Mouse (Mus musculus) megakaryocyte, embryonic 14.5 days (primary cell): ENCODE measurements around the gene Ly6g6e. TPM values are rescaled to one million over a fixed set of nuclear protein-coding genes. Genes with fewer than 3 reads are reported as not detected.

Experiments used
- H3K27me3 ChIP-seq: replicated peaks from 2 replicates; pipeline ENCODE3; 2012; ENCODE audit warnings: inconsistent platforms
- H3K36me3 ChIP-seq: replicated peaks from 2 replicates; pipeline ENCODE3; 2012; ENCODE audit warnings: low read length, inconsistent platforms, mixed read lengths
- H3K4me1 ChIP-seq: 2 replicates; pipeline ENCODE4 v1.6.1; 2012; ENCODE audit warnings: inconsistent platforms
- H3K4me3 ChIP-seq: replicated peaks from 2 replicates; pipeline ENCODE3; 2012; ENCODE audit warnings: moderate library complexity, mild to moderate bottlenecking, inconsistent platforms
- H3K9me3 ChIP-seq: 2 replicates; pipeline ENCODE4 v1.6.1; 2012; ENCODE audit warnings: inconsistent platforms
- FLI1 ChIP-seq: IDR thresholded peaks from 2 replicates; pipeline ENCODE4 v1.6.1; 2012; ENCODE audit warnings: low read length, inconsistent platforms, mixed read lengths
- GATA1 ChIP-seq: IDR thresholded peaks from 3 replicates; pipeline ENCODE4 v1.6.1; 2012; ENCODE audit warnings: mixed read lengths, low read length, inconsistent platforms, borderline replicate concordance
- polyA plus RNA-seq: library from polyadenylated mRNA; stranded (reverse); fragments of >175 nt; gene quantifications from 2 replicates; pipeline ENCODE4 v1.2.3, GENCODE M21; 2012; ENCODE audit warnings: low replicate concordance; ENCODE audit not compliant: insufficient read depth

The Ly6g6e gene
- polyA plus RNA-seq, 1 experiment, result not detected

DNA sequence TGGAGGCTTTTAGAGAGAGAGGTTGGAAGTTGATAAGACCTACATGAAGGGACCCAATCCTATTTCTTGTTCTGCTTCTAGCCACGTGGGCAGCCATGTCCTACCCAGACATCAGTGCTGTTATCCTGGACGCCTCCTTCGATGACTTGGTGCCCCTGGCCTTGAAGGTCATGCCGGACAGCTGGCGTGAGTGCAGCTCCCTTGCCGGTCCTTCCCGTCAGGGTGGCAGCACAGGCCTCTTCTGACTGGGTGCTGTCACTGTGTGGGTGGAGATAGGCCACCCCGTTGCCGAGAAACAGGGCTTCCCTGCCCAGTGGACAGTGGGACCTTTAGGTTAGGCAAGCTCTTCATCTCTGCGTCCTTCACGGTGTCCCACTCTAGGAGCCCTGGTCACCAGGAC, 24.5 kb downstream of the Ly6g6e start:
- Histone ChIP-seq H3K36me3 (peaks cover 89% of the 10 kb centered on the region), H3K9me3 (no peaks in the 10 kb centered on the region), H3K27me3 (no peaks in the 10 kb centered on the region), H3K4me3 (no peak overlapping the region), H3K4me1 (peaks cover 88% of the 10 kb centered on the region)
- no peak for TF ChIP-seq GATA1
- TF ChIP-seq FLI1, result no peak

DNA sequence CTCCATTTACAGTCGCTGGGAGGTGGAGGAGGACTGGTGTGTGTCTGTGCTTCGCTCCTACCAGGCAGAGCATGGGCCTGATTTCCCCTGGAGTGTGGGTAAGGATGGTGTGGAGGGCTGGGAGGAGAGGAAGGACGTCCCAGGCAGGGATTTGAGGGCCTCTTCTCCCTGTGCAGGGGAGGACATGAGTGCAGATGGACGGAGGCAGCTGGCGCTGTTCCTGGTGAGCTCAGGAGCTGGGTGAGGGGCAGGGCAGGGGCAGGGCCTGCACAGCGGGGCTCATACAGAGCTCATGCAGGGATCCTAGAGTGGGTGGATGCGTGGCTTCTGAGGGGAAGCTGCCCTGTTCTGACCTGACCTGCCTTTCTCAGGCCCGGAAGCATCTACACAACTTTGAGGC, 25.6 kb downstream of the Ly6g6e start:
- peaks cover 78% of the 10 kb centered on the region for H3K36me3 ChIP-seq
- no peaks in the 10 kb centered on the region for H3K27me3 ChIP-seq
- peaks cover 81% of the 10 kb centered on the region for H3K4me1 ChIP-seq
- peak overlapping the region; percentile 38 for H3K4me3 ChIP-seq
- no peaks in the 10 kb centered on the region for H3K9me3 ChIP-seq
- TF ChIP-seq FLI1, result no peak
- no peak for TF ChIP-seq GATA1

GRCm38 (mm10) chr17:35103221-35103690, 26.6 kb downstream of the Ly6g6e start:
- TF ChIP-seq GATA1 (no peak), FLI1 (no peak)
- H3K4me3 ChIP-seq, result no peak overlapping the region
- H3K4me1 ChIP-seq, result peaks cover 78% of the 10 kb centered on the region
- H3K9me3 ChIP-seq, result no peaks in the 10 kb centered on the region
- no peaks in the 10 kb centered on the region for H3K27me3 ChIP-seq
- peaks cover 68% of the 10 kb centered on the region for H3K36me3 ChIP-seq

- Histone ChIP-seq H3K9me3 (no peaks in the 10 kb centered on the region), H3K4me3 (no peak overlapping the region), H3K27me3 (peaks cover 3% of the 10 kb centered on the region), H3K36me3 (peaks cover 60% of the 10 kb centered on the region), H3K4me1 (peaks cover 74% of the 10 kb centered on the region)
- TF ChIP-seq GATA1, result no peak
- TF ChIP-seq FLI1, result no peak
These were observed 27.4 kb downstream of the Ly6g6e start for GRCm38 (mm10) chr17:35104079-35104478.

DNA sequence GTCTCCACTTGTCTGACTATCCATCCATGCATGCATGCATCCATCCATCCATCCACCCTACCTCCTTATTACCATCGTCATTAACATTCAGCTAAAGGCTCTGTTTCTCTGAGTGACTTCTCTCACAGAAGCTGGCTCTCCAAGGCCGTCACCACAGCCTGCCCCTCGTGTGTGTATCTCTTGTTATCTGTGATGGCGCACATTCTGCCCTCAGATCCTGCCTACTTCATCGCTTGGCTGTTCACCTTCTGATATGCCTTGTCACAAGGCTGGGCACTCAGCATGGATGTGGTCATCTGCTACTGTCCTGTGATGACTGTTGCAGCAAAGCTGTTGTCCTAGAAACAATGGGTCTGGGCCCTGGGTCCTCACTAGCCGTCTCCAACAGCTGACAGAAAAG, 28.1 kb downstream of the Ly6g6e start:
- H3K4me3 ChIP-seq, result peak overlapping the region; percentile 65
- peaks cover 67% of the 10 kb centered on the region for H3K4me1 ChIP-seq
- H3K27me3 ChIP-seq, result peaks cover 5% of the 10 kb centered on the region
- H3K9me3 ChIP-seq, result no peaks in the 10 kb centered on the region
- peaks cover 53% of the 10 kb centered on the region for H3K36me3 ChIP-seq
- no peak for TF ChIP-seq FLI1
- no peak for TF ChIP-seq GATA1

- Histone ChIP-seq H3K4me3 (peak overlapping the region; percentile 51), H3K9me3 (no peaks in the 10 kb centered on the region), H3K4me1 (peaks cover 61% of the 10 kb centered on the region), H3K36me3 (peaks cover 42% of the 10 kb centered on the region), H3K27me3 (peaks cover 10% of the 10 kb centered on the region)
- TF ChIP-seq GATA1 (no peak), FLI1 (no peak)
These were observed 29.2 kb downstream of the Ly6g6e start for GRCm38 (mm10) chr17:35105740-35106389.

GRCm38 (mm10) chr17:35106522-35106921, 29.8 kb downstream of the Ly6g6e start:
- Histone ChIP-seq H3K4me3 (no peak overlapping the region), H3K4me1 (peaks cover 58% of the 10 kb centered on the region), H3K9me3 (no peaks in the 10 kb centered on the region), H3K36me3 (peaks cover 36% of the 10 kb centered on the region), H3K27me3 (peaks cover 16% of the 10 kb centered on the region)
- TF ChIP-seq FLI1, result no peak
- TF ChIP-seq GATA1, result no peak

DNA sequence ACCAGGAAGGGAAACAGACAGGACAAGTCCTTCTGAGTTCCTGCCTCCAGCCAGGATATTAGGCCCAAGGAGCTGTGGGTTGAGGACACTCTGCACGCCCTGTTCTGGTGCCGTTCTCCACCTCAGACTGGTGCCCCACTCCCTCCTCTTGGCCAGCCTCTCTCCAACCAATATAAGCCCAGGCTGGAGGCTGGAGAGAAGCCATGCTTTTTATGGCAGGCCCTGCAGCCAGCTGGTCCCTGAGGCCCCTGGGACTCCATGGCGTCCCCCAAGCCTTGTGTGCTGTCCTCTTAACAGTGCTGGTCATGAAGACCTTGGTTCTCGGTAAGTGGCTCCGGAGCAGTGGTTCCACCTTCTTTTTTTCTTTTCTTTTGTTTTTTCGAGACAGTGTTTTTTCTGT, 31.4 kb downstream of the Ly6g6e start, which contains the start of gene Ly6g5c:
TSS of gene Ly6g5c (plus strand) at position 183 of the 400 bp plus-strand sequence.
- peaks cover 55% of the 10 kb centered on the region for H3K4me1 ChIP-seq
- H3K27me3 ChIP-seq, result peaks cover 31% of the 10 kb centered on the region
- no peaks in the 10 kb centered on the region for H3K9me3 ChIP-seq
- peaks cover 20% of the 10 kb centered on the region for H3K36me3 ChIP-seq
- no peak within 1 kb of the TSS for H3K4me3 ChIP-seq
- TF ChIP-seq GATA1 (no peak), FLI1 (no peak)

GRCm38 (mm10) chr17:35111774-35112173, 35.1 kb downstream of the Ly6g6e start:
- peaks cover 29% of the 10 kb centered on the region for H3K36me3 ChIP-seq
- TF ChIP-seq FLI1 (no peak), GATA1 (no peak)
- H3K4me3 ChIP-seq, result no peak overlapping the region
- peaks cover 31% of the 10 kb centered on the region for H3K27me3 ChIP-seq
- peaks cover 54% of the 10 kb centered on the region for H3K4me1 ChIP-seq
- H3K9me3 ChIP-seq, result no peaks in the 10 kb centered on the region
